Mouse (Mus musculus) C2C12 (cell line): ENCODE results near the gene Rnf185. TPM values are rescaled to one million over a fixed set of nuclear protein-coding genes. Genes with fewer than 3 reads are reported as not detected.

Experiments used
- H3K27me3 ChIP-seq: one replicate; pipeline ENCODE4 v1.6.1; 2011; ENCODE audit not compliant: control insufficient read depth, insufficient read depth, insufficient read length
- H3K36me3 ChIP-seq: one replicate; pipeline ENCODE4 v1.6.1; 2011; ENCODE audit not compliant: control insufficient read depth, insufficient read depth
- H3K4me3 ChIP-seq: one replicate; pipeline ENCODE4 v1.5.1; 2011; ENCODE audit warnings: mild to moderate bottlenecking, control low read depth; ENCODE audit not compliant: poor library complexity, insufficient read depth, severe bottlenecking
- H3K79me2 ChIP-seq: one replicate; pipeline ENCODE4 v1.6.1; 2011; ENCODE audit not compliant: control insufficient read depth, insufficient read depth
- H3K79me3 ChIP-seq: one replicate; pipeline ENCODE4 v1.6.1; 2011; ENCODE audit warnings: low read depth, control low read depth
- H3ac ChIP-seq: one replicate; pipeline ENCODE3; 2011; ENCODE audit warnings: low read depth; ENCODE audit not compliant: control insufficient read depth, insufficient read length
- CEBPB ChIP-seq: IDR thresholded peaks from one replicate; pipeline ENCODE4 v1.6.1; 2011; ENCODE audit warnings: low read depth, mild to moderate bottlenecking, control low read depth, moderate library complexity
- CTCF ChIP-seq: IDR thresholded peaks from one replicate; pipeline ENCODE4 v1.5.1; 2011; ENCODE audit not compliant: control insufficient read depth, insufficient read depth, insufficient read length
- FOSL1 ChIP-seq: IDR thresholded peaks from one replicate; pipeline ENCODE4 v1.8.0; 2011; ENCODE audit warnings: mild to moderate bottlenecking, low read length; ENCODE audit not compliant: poor library complexity, insufficient read depth, severe bottlenecking
- MAX ChIP-seq: IDR thresholded peaks from one replicate; pipeline ENCODE4 v1.6.1; 2011; ENCODE audit warnings: mild to moderate bottlenecking, control low read depth
- MYOD1 ChIP-seq: IDR thresholded peaks from one replicate; pipeline ENCODE4 v1.6.1; 2011; ENCODE audit warnings: low read depth; ENCODE audit not compliant: control insufficient read depth, insufficient read length
- MYOG ChIP-seq: IDR thresholded peaks from one replicate; pipeline ENCODE4 v1.6.1; 2011; ENCODE audit not compliant: control insufficient read depth, insufficient read length; ENCODE audit errors: extremely low read depth
- USF1 ChIP-seq: IDR thresholded peaks from one replicate; pipeline ENCODE4 v1.6.1; 2011; ENCODE audit warnings: low read depth, mild to moderate bottlenecking, control low read depth, moderate library complexity
- polyA plus RNA-seq: library from polyadenylated mRNA; unstranded; fragments of >200 nt; fragmentation: generic; extraction: Trizol; gene quantifications from one replicate; pipeline ENCODE4 v1.2.1, GENCODE M21; 2012; ENCODE audit warnings: missing spikeins

Rnf185 gene
- polyA plus RNA-seq, 1 experiment: 18.9 TPM

GRCm38 (mm10) chr11:3442677-3443076 lies 9.5 kb downstream of the Rnf185 start:
- Histone ChIP-seq H3K79me3 (peaks cover 42% of the 10 kb centered on the region), H3K4me3 (no peak overlapping the region), H3ac (no peak overlapping the region), H3K27me3 (no peaks in the 10 kb centered on the region), H3K36me3 (no peaks in the 10 kb centered on the region), H3K79me2 (peaks cover 94% of the 10 kb centered on the region)
- TF ChIP-seq MYOG: no peak
- peak; percentile 68 for TF ChIP-seq USF1

GRCm38 (mm10) chr11:3441696-3442443 lies 10.3 kb downstream of the Rnf185 start:
- no peak overlapping the region for H3K4me3 ChIP-seq
- H3ac ChIP-seq: no peak overlapping the region
- H3K79me3 ChIP-seq: peaks cover 37% of the 10 kb centered on the region

GRCm38 (mm10) chr11:3437621-3438020 lies 14.5 kb downstream of the Rnf185 start:
- Histone ChIP-seq H3ac (no peak overlapping the region), H3K79me2 (peaks cover 84% of the 10 kb centered on the region), H3K36me3 (no peaks in the 10 kb centered on the region), H3K79me3 (peaks cover 31% of the 10 kb centered on the region), H3K27me3 (no peaks in the 10 kb centered on the region), H3K4me3 (no peak overlapping the region)
- no peak for TF ChIP-seq MYOD1
- no peak for TF ChIP-seq MYOG
- TF ChIP-seq CTCF: no peak
- no peak for TF ChIP-seq USF1
- no peak for TF ChIP-seq MAX
- no peak for TF ChIP-seq CEBPB
- TF ChIP-seq FOSL1: no peak

More at GRCm38 (mm10) chr11:3441696-3442443, 10.3 kb downstream of the Rnf185 start:
- peaks cover 93% of the 10 kb centered on the region for H3K79me2 ChIP-seq
- H3K27me3 ChIP-seq: no peaks in the 10 kb centered on the region
- no peaks in the 10 kb centered on the region for H3K36me3 ChIP-seq
- TF ChIP-seq USF1: peak; percentile 45
- TF ChIP-seq CTCF: no peak
- no peak for TF ChIP-seq MYOD1
- no peak for TF ChIP-seq MYOG
- TF ChIP-seq MAX: no peak
- TF ChIP-seq FOSL1: no peak
- TF ChIP-seq CEBPB: no peak

GRCm38 (mm10) chr11:3433809-3434208 lies 18.4 kb downstream of the Rnf185 start:
- no peak for TF ChIP-seq USF1
- no peak for TF ChIP-seq MYOG
- peaks cover 16% of the 10 kb centered on the region for H3K79me3 ChIP-seq
- no peak overlapping the region for H3K4me3 ChIP-seq
- H3ac ChIP-seq: no peak overlapping the region
- H3K79me2 ChIP-seq: peaks cover 56% of the 10 kb centered on the region
- no peaks in the 10 kb centered on the region for H3K36me3 ChIP-seq
- no peaks in the 10 kb centered on the region for H3K27me3 ChIP-seq

- Histone ChIP-seq H3K27me3 (no peaks in the 10 kb centered on the region), H3ac (no peak overlapping the region), H3K79me2 (peaks cover 43% of the 10 kb centered on the region), H3K79me3 (peaks cover 12% of the 10 kb centered on the region), H3K4me3 (no peak overlapping the region), H3K36me3 (no peaks in the 10 kb centered on the region)
- TF ChIP-seq MYOD1 (no peak), MAX (no peak), USF1 (no peak), MYOG (no peak), CTCF (no peak), FOSL1 (no peak), CEBPB (no peak)
These were observed 20.1 kb downstream of the Rnf185 start for GRCm38 (mm10) chr11:3431976-3432603.

- peaks cover 12% of the 10 kb centered on the region for H3K79me3 ChIP-seq
- no peak overlapping the region for H3ac ChIP-seq
- no peak overlapping the region for H3K4me3 ChIP-seq
- TF ChIP-seq CTCF: no peak
- no peak for TF ChIP-seq FOSL1
- no peak for TF ChIP-seq MAX
- TF ChIP-seq USF1: no peak
- TF ChIP-seq MYOG: no peak
- no peak for TF ChIP-seq MYOD1
- TF ChIP-seq CEBPB: no peak
- no peaks in the 10 kb centered on the region for H3K27me3 ChIP-seq
- peaks cover 38% of the 10 kb centered on the region for H3K79me2 ChIP-seq
- H3K36me3 ChIP-seq: peaks cover 3% of the 10 kb centered on the region
These were observed 20.6 kb downstream of the Rnf185 start for GRCm38 (mm10) chr11:3431515-3431914.
